Mouse (Mus musculus) midbrain, embryonic 16.5 days (tissue): Measurements from ENCODE around the gene Fabp6. TPM values are rescaled to one million over a fixed set of nuclear protein-coding genes. Genes with fewer than 3 reads are reported as not detected.
A peak's percentile ranks its signal among the peaks of the same experiment; 100 is the strongest.

Source experiments
- ATAC-seq: fragments of 200-750 bp; cut with Nextera tagmentation; 2 replicates; pipeline ENCODE4 v1.8.0; 2017; ENCODE audit warnings: moderate TSS enrichment
- H3K27ac ChIP-seq: fragments of 300-500 bp; sonication (generic); 2 replicates; pipeline ENCODE4 v1.5.1; 2014; ENCODE audit warnings: mild to moderate bottlenecking, low read length, mixed read lengths
- H3K27me3 ChIP-seq: fragments of 300-500 bp; sonication (generic); 2 replicates; pipeline ENCODE4 v1.6.1; 2014; ENCODE audit warnings: low read depth, low read length, mixed read lengths; ENCODE audit not compliant: control insufficient read depth, insufficient read depth
- H3K36me3 ChIP-seq: fragments of 300-500 bp; sonication (generic); 2 replicates; pipeline ENCODE4 v1.6.1; 2014; ENCODE audit warnings: mild to moderate bottlenecking, low read length, moderate library complexity, mixed read lengths; ENCODE audit not compliant: control insufficient read depth, insufficient read depth
- H3K4me1 ChIP-seq: fragments of 300-500 bp; sonication (generic); 2 replicates; pipeline ENCODE4 v1.6.1; 2014; ENCODE audit warnings: mild to moderate bottlenecking, low read length, mixed read lengths; ENCODE audit not compliant: control insufficient read depth, insufficient read depth
- H3K4me2 ChIP-seq: fragments of 300-500 bp; sonication (generic); 2 replicates; pipeline ENCODE4 v1.6.1; 2014; ENCODE audit warnings: mild to moderate bottlenecking, low read length, mixed read lengths
- H3K4me3 ChIP-seq: fragments of 300-500 bp; sonication (generic); 2 replicates; pipeline ENCODE4 v1.5.1; 2014; ENCODE audit warnings: low read depth, mild to moderate bottlenecking, low read length, moderate library complexity, mixed read lengths
- H3K9ac ChIP-seq: fragments of 300-500 bp; sonication (generic); 2 replicates; pipeline ENCODE4 v1.6.1; 2014; ENCODE audit warnings: low read depth, low read length, mixed read lengths
- H3K9me3 ChIP-seq: fragments of 300-500 bp; sonication (generic); replicated peaks from 2 replicates; pipeline ENCODE4 v1.6.1; 2014; ENCODE audit warnings: mild to moderate bottlenecking, low read length, mixed read lengths; ENCODE audit not compliant: control insufficient read depth, poor library complexity, severe bottlenecking
- WGBS: fragments of 180-500 bp; shearing (Covaris S2); extraction: QIAGEN DNeasy Blood & Tissue Kit; methylation state at CpG from one replicate; pipeline ENCODE4 v1.1.7; 2014; 5-methylcytosine and 5-hydroxymethylcytosine counted together
- polyA plus RNA-seq: library from polyadenylated mRNA; unstranded; fragments of >200 nt; fragmentation: Nextera tagmentation; extraction: Ambion mirVana; gene quantifications from 2 replicates; pipeline ENCODE4 v1.2.1, GENCODE M21; 2015

The Fabp6 gene
- polyA plus RNA-seq, result not detected in 2 replicates

GRCm38 (mm10) chr11:43601440-43601839, at the start of gene Fabp6:
Gene Fabp6 (minus strand): TSS chr11:43601540.
- Histone ChIP-seq H3K9me3 (no peaks in the 10 kb centered on the region), H3K4me2 (no peak within 1 kb of the TSS), H3K27me3 (no peaks in the 10 kb centered on the region), H3K36me3 (no peaks in the 10 kb centered on the region), H3K4me1 (no peaks in the 10 kb centered on the region), H3K9ac (no peak within 1 kb of the TSS), H3K4me3 (no peak within 1 kb of the TSS), H3K27ac (no peak within 1 kb of the TSS)
- ATAC-seq, result no peak
- WGBS, result 87% methylated on average over 5 of the region's 5 CpGs

- H3K4me3 ChIP-seq, result no peak overlapping the region
- no peaks in the 10 kb centered on the region for H3K27me3 ChIP-seq
- no peaks in the 10 kb centered on the region for H3K36me3 ChIP-seq
- H3K4me1 ChIP-seq, result peaks cover 8% of the 10 kb centered on the region
- H3K9me3 ChIP-seq, result no peaks in the 10 kb centered on the region
- H3K4me2 ChIP-seq, result no peak overlapping the region
- no peak overlapping the region for H3K27ac ChIP-seq
- no peak for ATAC-seq
- no peak overlapping the region for H3K9ac ChIP-seq
- WGBS, result 88% methylated on average over 3 of the region's 3 CpGs
Measured at GRCm38 (mm10) chr11:43645286-43645685, 43.9 kb upstream of the Fabp6 start.

- H3K4me2 ChIP-seq, result no peak overlapping the region
- peak; percentile 91 for ATAC-seq
- no peaks in the 10 kb centered on the region for H3K9me3 ChIP-seq
- no peak overlapping the region for H3K4me3 ChIP-seq
- peaks cover 8% of the 10 kb centered on the region for H3K4me1 ChIP-seq
- no peaks in the 10 kb centered on the region for H3K27me3 ChIP-seq
- H3K36me3 ChIP-seq, result no peaks in the 10 kb centered on the region
- H3K27ac ChIP-seq, result peak overlapping the region; percentile 14; the same call in 1 of the 2 replicates
- WGBS, result 19% methylated on average over 2 of the region's 2 CpGs
- no peak overlapping the region for H3K9ac ChIP-seq
Measured at GRCm38 (mm10) chr11:43643180-43643591, 41.8 kb upstream of the Fabp6 start.

- no peak overlapping the region for H3K27ac ChIP-seq
- no peaks in the 10 kb centered on the region for H3K27me3 ChIP-seq
- H3K9ac ChIP-seq, result no peak overlapping the region
- H3K4me3 ChIP-seq, result no peak overlapping the region
- H3K36me3 ChIP-seq, result no peaks in the 10 kb centered on the region
- no peak for ATAC-seq
- peaks cover 8% of the 10 kb centered on the region for H3K4me1 ChIP-seq
- 97% methylated on average over 3 of the region's 3 CpGs for WGBS
- no peak overlapping the region for H3K4me2 ChIP-seq
- H3K9me3 ChIP-seq, result no peaks in the 10 kb centered on the region
Measured at GRCm38 (mm10) chr11:43638486-43638885, 37.1 kb upstream of the Fabp6 start.

GRCm38 (mm10) chr11:43636761-43637160, 35.4 kb upstream of the Fabp6 start:
- ATAC-seq, result no peak
- H3K4me2 ChIP-seq, result no peak overlapping the region
- 76% methylated on average over 4 of the region's 4 CpGs for WGBS
- no peaks in the 10 kb centered on the region for H3K27me3 ChIP-seq
- H3K4me3 ChIP-seq, result no peak overlapping the region
- peaks cover 4% of the 10 kb centered on the region; the same call in 1 of the 2 replicates for H3K4me1 ChIP-seq
- H3K36me3 ChIP-seq, result no peaks in the 10 kb centered on the region
- no peaks in the 10 kb centered on the region for H3K9me3 ChIP-seq
- no peak overlapping the region for H3K9ac ChIP-seq
- no peak overlapping the region for H3K27ac ChIP-seq

GRCm38 (mm10) chr11:43633658-43634401, 32.5 kb upstream of the Fabp6 start:
- no peaks in the 10 kb centered on the region for H3K27me3 ChIP-seq
- 0 out of 2 replicates have a peak overlapping the region, but pooled peaks have one; percentile 8 for H3K4me2 ChIP-seq
- WGBS, result 28% methylated on average over 19 of the region's 19 CpGs
- H3K9ac ChIP-seq, result 0 out of 2 replicates have a peak overlapping the region, but pooled peaks have one; percentile 32
- H3K36me3 ChIP-seq, result no peaks in the 10 kb centered on the region
- peaks cover 4% of the 10 kb centered on the region; the same call in 1 of the 2 replicates for H3K4me1 ChIP-seq
- no peak overlapping the region for H3K4me3 ChIP-seq
- ATAC-seq, result peak; percentile 53
- H3K27ac ChIP-seq, result no peak overlapping the region
- H3K9me3 ChIP-seq, result no peaks in the 10 kb centered on the region

GRCm38 (mm10) chr11:43633165-43633564, 31.8 kb upstream of the Fabp6 start:
- Histone ChIP-seq H3K4me3 (no peak overlapping the region), H3K4me1 (peaks cover 4% of the 10 kb centered on the region; the same call in 1 of the 2 replicates), H3K4me2 (no peak overlapping the region), H3K27ac (no peak overlapping the region), H3K9ac (no peak overlapping the region), H3K9me3 (no peaks in the 10 kb centered on the region), H3K36me3 (no peaks in the 10 kb centered on the region), H3K27me3 (no peaks in the 10 kb centered on the region)
- 79% methylated on average over 6 of the region's 6 CpGs for WGBS
- ATAC-seq, result peak; percentile 37; the same call in 1 of the 2 replicates

GRCm38 (mm10) chr11:43632566-43632965, 31.2 kb upstream of the Fabp6 start:
- no peaks in the 10 kb centered on the region for H3K27me3 ChIP-seq
- H3K4me1 ChIP-seq, result peaks cover 4% of the 10 kb centered on the region; the same call in 1 of the 2 replicates
- no peak overlapping the region for H3K27ac ChIP-seq
- H3K9me3 ChIP-seq, result no peaks in the 10 kb centered on the region
- H3K4me3 ChIP-seq, result no peak overlapping the region
- no peak for ATAC-seq
- no peak overlapping the region for H3K9ac ChIP-seq
- WGBS, result 54% methylated on average over 4 of the region's 4 CpGs
- H3K36me3 ChIP-seq, result no peaks in the 10 kb centered on the region
- H3K4me2 ChIP-seq, result no peak overlapping the region

- Histone ChIP-seq H3K36me3 (no peaks in the 10 kb centered on the region), H3K9me3 (no peaks in the 10 kb centered on the region), H3K9ac (no peak overlapping the region), H3K27ac (no peak overlapping the region), H3K4me1 (peaks cover 7% of the 10 kb centered on the region), H3K4me2 (no peak overlapping the region), H3K4me3 (no peak overlapping the region), H3K27me3 (no peaks in the 10 kb centered on the region)
- 91% methylated on average over 9 of the region's 9 CpGs for WGBS
- ATAC-seq, result no peak
Measured at GRCm38 (mm10) chr11:43631645-43632044, 30.3 kb upstream of the Fabp6 start.
